Mouse (Mus musculus) lung, adult 2 months (tissue): ENCODE results near the gene Bpifa5.

Experiments
- CTCF ChIP-seq: fragments of 200-500 bp; IDR thresholded peaks from 2 replicates; pipeline ENCODE4 v1.5.1; 2011; ENCODE audit warnings: mild to moderate bottlenecking, low read length, control low read depth; ENCODE audit not compliant: insufficient read depth
- POLR2A ChIP-seq: fragments of 200-500 bp; IDR thresholded peaks from 2 replicates; pipeline ENCODE4 v1.6.1; 2011; ENCODE audit warnings: low read depth, mild to moderate bottlenecking, control low read depth, low read length, borderline replicate concordance; ENCODE audit errors: extremely low read depth

DNA sequence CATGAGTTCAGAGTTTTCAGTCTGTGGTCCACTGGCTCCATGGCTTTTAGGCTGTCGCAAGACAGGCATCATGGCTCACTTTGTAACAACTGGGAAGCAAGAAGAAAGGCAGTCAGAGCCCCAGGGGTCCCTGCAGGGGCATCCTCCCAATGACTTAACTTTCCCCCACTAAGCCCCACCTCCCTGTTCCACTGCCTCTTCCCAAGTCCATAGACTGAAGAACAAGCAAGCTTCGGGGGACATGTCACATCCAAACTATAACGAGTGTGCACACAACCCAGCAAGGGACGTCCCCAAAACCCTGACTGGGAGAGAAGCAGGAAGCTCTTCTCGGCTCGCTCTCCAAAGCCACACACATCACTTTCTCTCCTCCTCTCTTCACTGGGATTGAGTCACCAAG lies 9.2 kb downstream of the Bpifa5 start:
- TF ChIP-seq CTCF (no peak), POLR2A (no peak)
